20 mouse cellular contexts compared by ENCODE assay signal in the genomic region with DNA sequence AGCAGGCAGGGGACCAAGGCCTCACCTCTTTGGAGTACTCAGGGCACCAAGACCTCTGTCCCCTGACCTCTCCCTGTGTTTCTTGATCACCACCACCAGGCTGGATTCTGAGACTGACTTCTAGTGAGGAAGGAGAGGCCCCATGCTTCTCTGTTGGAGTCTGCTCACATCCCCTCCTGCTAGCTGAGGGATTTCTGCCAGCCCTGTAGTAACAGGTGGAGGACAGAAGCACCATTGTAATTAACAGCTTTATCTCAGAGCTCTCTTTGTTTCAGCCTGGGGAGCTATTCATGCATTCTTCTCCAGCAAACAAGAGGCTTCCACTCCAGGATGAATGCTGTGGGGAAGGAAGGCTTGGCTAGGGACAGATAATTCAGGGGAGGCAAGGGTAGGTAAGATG.
DNase-seq lines count a peak whose midpoint lies in the region; ATAC-seq and TF ChIP-seq lines count a peak whose summit lies in the region.
"Had no signal": no experiment of that assay in that cellular context is flagged by ENCODE, and none has a peak within 500 bp of the region (broad histone marks: within the 10 kb centered on the region; RNA-seq: fewer than 3 reads in every experiment).

No protein-coding gene starts in this region.

- H3K9ac ChIP-seq in hindbrain, embryonic 16.5 days (ENCODE audit: low read depth, low read length), result no peak overlapping the region
- no peak overlapping the region for H3K9ac ChIP-seq in lung, postnatal 0 days (replicated peaks; ENCODE audit: low read depth)
- H3K9ac ChIP-seq: embryonic facial prominence, embryonic 15.5 days; limb, embryonic 12.5 days; liver, embryonic 12.5 days had no signal

- no peaks in the 10 kb centered on the region for H3K9me3 ChIP-seq in hindbrain, embryonic 10.5 days
- H3K9me3 ChIP-seq in hindbrain, embryonic 16.5 days (ENCODE audit: control insufficient read depth, low read length), result no peaks in the 10 kb centered on the region
- H3K9me3 ChIP-seq in lung, postnatal 0 days (ENCODE audit: low read length), result no peaks in the 10 kb centered on the region
- H3K9me3 ChIP-seq: embryonic facial prominence, embryonic 15.5 days; limb, embryonic 12.5 days; liver, embryonic 12.5 days had no signal

- peaks cover 12% of the 10 kb centered on the region for H3K4me1 ChIP-seq in hindbrain, embryonic 10.5 days (replicated peaks)
- H3K4me1 ChIP-seq in hindbrain, embryonic 16.5 days (ENCODE audit: control insufficient read depth, insufficient read depth, low read depth, low read length), result no peaks in the 10 kb centered on the region
- no peaks in the 10 kb centered on the region for H3K4me1 ChIP-seq in lung, postnatal 0 days (ENCODE audit: insufficient read depth, low read depth, low read length)
- H3K4me1 ChIP-seq: embryonic facial prominence, embryonic 15.5 days; limb, embryonic 12.5 days; liver, embryonic 12.5 days had no signal

- ATAC-seq in hindbrain, embryonic 16.5 days, result no peak
- no peak for ATAC-seq in lung, postnatal 0 days
- ATAC-seq: liver, embryonic 12.5 days had no signal

- no peaks in the 10 kb centered on the region for H3K36me3 ChIP-seq in hindbrain, embryonic 10.5 days
- no peaks in the 10 kb centered on the region for H3K36me3 ChIP-seq in hindbrain, embryonic 16.5 days (ENCODE audit: control insufficient read depth, insufficient read depth, low read length)
- H3K36me3 ChIP-seq in lung, postnatal 0 days (ENCODE audit: insufficient read depth, low read length), result no peaks in the 10 kb centered on the region
- H3K36me3 ChIP-seq: embryonic facial prominence, embryonic 15.5 days; limb, embryonic 12.5 days; liver, embryonic 12.5 days had no signal

- TF ChIP-seq EP300 in lung, postnatal 0 days (IDR thresholded peaks at IDR 0.05), result no peak

- H3K27me3 ChIP-seq in hindbrain, embryonic 10.5 days (ENCODE audit: insufficient read depth, poor library complexity, severe bottlenecking), result no peaks in the 10 kb centered on the region; the same call in 1 of the 2 replicates
- no peaks in the 10 kb centered on the region for H3K27me3 ChIP-seq in hindbrain, embryonic 16.5 days (replicated peaks; ENCODE audit: control insufficient read depth, insufficient read depth, low read length)
- no peaks in the 10 kb centered on the region for H3K27me3 ChIP-seq in lung, postnatal 0 days (replicated peaks; ENCODE audit: insufficient read depth, low read length)
- H3K27me3 ChIP-seq: embryonic facial prominence, embryonic 15.5 days; limb, embryonic 12.5 days; liver, embryonic 12.5 days had no signal

- DNase-seq in hindbrain, embryonic 10.5 days (ENCODE audit: low spot score), result no peak
- DNase-seq in right cerebral cortex, adult 18-20 months, result peak; percentile 15
- no peak for DNase-seq in right cerebral cortex, adult 2 months (ENCODE audit: low spot score in 2 of 2)
- peak; percentile 15 for DNase-seq in layer of hippocampus, adult 9-10 months (ENCODE audit: low spot score)
- DNase-seq in ovary, adult 18-20 months (ENCODE audit: low spot score), result no peak
- DNase-seq in lung, postnatal 0 days (ENCODE audit: low spot score), result no peak
- DNase-seq: adrenal gland, adult 2 months; B cell, adult 2 months; cerebellum, postnatal 10 days; gastrocnemius, postnatal 14 days; heart, adult 2 months; kidney, adult 18-20 months; kidney, postnatal 10 days; lung, adult 2 months; lung, postnatal 36 days; right cerebral cortex, postnatal 4 days had no signal

- TF ChIP-seq CTCF in lung, postnatal 0 days (IDR thresholded peaks at IDR 0.05), result no peak

- H3K27ac ChIP-seq in hindbrain, embryonic 10.5 days, result peak overlapping the region; percentile 10
- H3K27ac ChIP-seq in hindbrain, embryonic 16.5 days (ENCODE audit: low read depth, low read length), result no peak overlapping the region
- H3K27ac ChIP-seq in lung, postnatal 0 days (ENCODE audit: low read length), result no peak overlapping the region
- H3K27ac ChIP-seq: embryonic facial prominence, embryonic 15.5 days; heart, adult 2 months; limb, embryonic 12.5 days; liver, embryonic 12.5 days had no signal

- H3K4me2 ChIP-seq in hindbrain, embryonic 16.5 days (ENCODE audit: low read length), result no peak overlapping the region
- no peak overlapping the region for H3K4me2 ChIP-seq in lung, postnatal 0 days (replicated peaks; ENCODE audit: low read depth, low read length)
- H3K4me2 ChIP-seq: embryonic facial prominence, embryonic 15.5 days; limb, embryonic 12.5 days; liver, embryonic 12.5 days had no signal

- H3K4me3 ChIP-seq in hindbrain, embryonic 10.5 days, result no peak overlapping the region
- no peak overlapping the region for H3K4me3 ChIP-seq in hindbrain, embryonic 16.5 days (ENCODE audit: low read length)
- no peak overlapping the region for H3K4me3 ChIP-seq in lung, postnatal 0 days (ENCODE audit: low read depth, low read length)
- H3K4me3 ChIP-seq: embryonic facial prominence, embryonic 15.5 days; heart, adult 2 months; limb, embryonic 12.5 days; liver, embryonic 12.5 days had no signal

Comparison
In these comparisons a context has a peak if more than half of its experiments do, and no peak if none do; other contexts are left out.
1. DNase-seq: peak in right cerebral cortex, adult 18-20 months (single experiment) and layer of hippocampus, adult 9-10 months (single experiment); none in hindbrain, embryonic 10.5 days (single experiment), right cerebral cortex, adult 2 months (0 of 2), ovary, adult 18-20 months (single experiment) and lung, postnatal 0 days (single experiment).